Mouse (Mus musculus): Measurements from ENCODE around the gene Stil. TPM values are rescaled to one million over a fixed set of nuclear protein-coding genes. Genes with fewer than 3 reads are reported as not detected.

Gene Stil
- polyA plus RNA-seq, 1 experiment from 2014 or later = 12.5 TPM

DNA sequence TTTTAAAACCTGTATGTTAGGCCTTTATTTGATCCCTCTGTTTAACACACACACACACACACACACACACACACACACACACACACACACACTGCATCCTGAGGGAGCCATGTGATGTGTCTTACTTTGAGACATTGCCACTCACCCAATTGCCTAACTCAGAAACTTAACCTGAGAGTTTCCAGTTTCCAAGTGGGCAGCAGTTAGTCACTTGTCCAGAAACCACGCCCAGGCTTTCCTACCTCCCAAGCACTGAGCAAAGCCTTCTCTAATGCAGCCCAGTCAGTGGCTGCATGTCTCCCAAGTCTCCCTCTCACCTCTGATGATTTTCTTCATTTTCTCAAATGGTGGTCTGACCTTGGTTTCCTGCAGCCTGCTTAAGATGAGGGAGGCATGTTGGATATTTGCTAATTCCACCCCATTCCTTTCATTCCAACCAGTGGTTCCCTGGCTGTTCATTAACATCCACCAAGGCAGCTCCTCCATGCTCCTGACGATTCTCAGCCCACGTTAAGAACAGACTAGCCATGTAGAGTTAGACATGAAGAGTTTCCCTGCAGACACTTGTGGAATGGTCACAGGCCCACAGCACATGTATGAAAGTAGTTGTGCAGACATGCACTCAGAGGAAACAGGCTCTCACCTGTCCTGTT lies 86.9 kb downstream of the Stil start:
- Histone ChIP-seq H3K9ac (no peak overlapping the region), H3K4me2 (no peak overlapping the region), H3K36me3 (no peaks in the 10 kb centered on the region), H3K27me3 (peaks cover 22% of the 10 kb centered on the region), H3K4me3 (replicated peaks) (no peak overlapping the region), H3K9me3 (replicated peaks) (no peaks in the 10 kb centered on the region), H3K27ac (peak overlapping the region; percentile 83), H3K4me1 (peaks cover 23% of the 10 kb centered on the region)
- ATAC-seq (replicated peaks; ENCODE audit: low FRiP score) = 0 out of 2 replicates have a peak, but pooled peaks have one; percentile 11
- WGBS = 48% methylated on average over 3 of the region's 3 CpGs

DNA sequence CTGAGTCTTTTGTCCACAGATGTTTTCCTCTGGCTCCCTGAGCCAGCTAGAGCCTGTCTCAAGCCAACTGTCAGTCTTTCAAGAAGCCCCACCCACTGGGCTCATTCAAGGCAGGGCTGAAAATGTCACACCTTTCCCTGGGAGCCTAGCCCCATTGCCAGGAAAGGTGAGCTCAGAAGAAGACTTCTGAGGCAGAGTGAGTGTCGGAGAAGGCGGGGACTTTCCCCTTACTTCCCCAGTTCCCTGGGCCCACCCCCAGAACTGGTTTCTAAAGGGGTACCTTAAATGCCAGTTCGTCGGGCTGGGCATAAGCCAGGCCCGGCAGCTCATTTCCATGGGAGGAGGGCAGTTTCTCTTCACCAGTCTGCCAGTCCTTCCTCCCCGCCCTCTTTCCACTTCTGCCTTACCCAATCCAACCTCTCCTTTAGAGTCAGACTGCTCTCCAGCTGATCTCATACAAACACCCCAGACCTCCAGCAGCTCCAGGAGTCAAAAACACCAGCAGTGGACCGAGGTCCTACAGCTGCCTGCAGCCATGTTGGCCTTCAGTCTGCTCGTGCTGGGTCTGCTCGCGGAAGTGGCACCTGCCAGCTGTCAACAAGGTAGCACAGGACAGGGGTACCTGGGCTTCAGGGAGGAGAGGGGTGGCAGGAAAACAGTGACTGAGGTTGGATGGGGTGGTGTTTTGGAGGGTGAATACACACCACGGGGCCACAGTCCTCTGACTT lies 88.8 kb downstream of the Stil start, which contains the start of gene Pdzk1ip1:
TSS of gene Pdzk1ip1 (plus strand) at position 98 of the 728 bp plus-strand sequence.
- Histone ChIP-seq H3K27me3 (peaks cover 22% of the 10 kb centered on the region), H3K4me2 (peak within 1 kb of the TSS; percentile 39), H3K4me1 (peaks cover 34% of the 10 kb centered on the region), H3K4me3 (replicated peaks) (peak within 1 kb of the TSS; percentile 34), H3K27ac (peak within 1 kb of the TSS; percentile 83), H3K36me3 (no peaks in the 10 kb centered on the region), H3K9ac (peak within 1 kb of the TSS; percentile 27; the same call in 1 of the 2 replicates), H3K9me3 (replicated peaks) (no peaks in the 10 kb centered on the region)
- ATAC-seq (replicated peaks; ENCODE audit: low FRiP score) = peak; percentile 31
- WGBS = 15% methylated on average over 11 of the region's 11 CpGs

DNA sequence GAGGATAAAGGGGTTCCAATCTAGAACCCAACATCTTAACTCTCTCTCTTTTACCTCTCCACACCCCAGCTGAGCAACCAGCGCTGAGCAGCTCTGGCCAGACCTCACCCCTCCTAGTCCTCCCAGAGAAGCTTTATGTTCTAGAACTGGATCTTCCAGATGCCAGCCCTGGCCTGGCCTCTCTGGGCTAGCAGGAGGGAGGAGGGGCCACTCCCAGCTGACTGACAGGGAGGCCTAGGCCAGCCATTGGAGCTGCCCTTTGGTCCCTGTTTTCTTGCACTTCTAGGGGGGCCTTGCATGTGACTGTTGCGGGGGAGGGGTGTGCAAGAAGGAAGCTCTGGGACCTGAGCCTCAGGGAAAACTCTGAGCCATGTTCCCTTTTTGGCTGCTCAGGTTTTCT lies 90.6 kb downstream of the Stil start:
- peaks cover 32% of the 10 kb centered on the region for H3K27me3 ChIP-seq
- WGBS = 62% methylated on average over 2 of the region's 2 CpGs
- peak; percentile 35; the same call in 1 of the 2 replicates for ATAC-seq (replicated peaks; ENCODE audit: low FRiP score)
- peak overlapping the region; percentile 34 for H3K4me3 ChIP-seq (replicated peaks)
- no peaks in the 10 kb centered on the region for H3K36me3 ChIP-seq
- H3K27ac ChIP-seq = peak overlapping the region; percentile 55; the same call in 1 of the 2 replicates
- H3K9ac ChIP-seq = no peak overlapping the region
- H3K4me1 ChIP-seq = peaks cover 35% of the 10 kb centered on the region
- H3K9me3 ChIP-seq (replicated peaks) = no peaks in the 10 kb centered on the region
- peak overlapping the region; percentile 39 for H3K4me2 ChIP-seq

DNA sequence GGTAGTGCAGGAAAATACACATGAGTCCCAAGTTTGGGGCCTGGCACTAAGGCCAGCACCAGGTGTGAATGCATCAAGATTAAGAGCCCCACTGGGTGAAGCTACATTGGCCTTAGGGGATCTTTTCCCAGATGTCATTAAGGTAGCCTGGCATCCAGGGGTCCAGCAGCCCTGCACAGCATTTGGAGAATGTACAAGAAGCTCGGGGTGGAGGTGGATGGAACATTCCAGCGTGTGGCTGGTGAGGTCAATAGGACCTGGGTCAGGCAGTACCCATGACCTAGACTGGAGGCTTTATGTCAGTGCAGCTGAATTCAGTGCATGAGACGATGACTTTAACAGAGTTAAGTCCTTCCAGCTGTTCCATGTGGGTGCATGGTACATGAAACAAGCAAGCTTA lies 91.8 kb downstream of the Stil start:
- Histone ChIP-seq H3K4me2 (no peak overlapping the region), H3K36me3 (no peaks in the 10 kb centered on the region), H3K27me3 (peaks cover 44% of the 10 kb centered on the region), H3K9ac (no peak overlapping the region), H3K4me3 (replicated peaks) (no peak overlapping the region), H3K9me3 (replicated peaks) (no peaks in the 10 kb centered on the region), H3K27ac (no peak overlapping the region), H3K4me1 (peaks cover 44% of the 10 kb centered on the region)
- WGBS = 80% methylated on average over 3 of the region's 3 CpGs
- ATAC-seq (replicated peaks; ENCODE audit: low FRiP score) = no peak

Other genes starting within 250 kb of the Stil start
- 0.09 and 0.14 TPM in 2 replicates for gene Gm12830, start 178.4 kb upstream of the Stil start, polyA plus RNA-seq (2015; fragmentation: Nextera tagmentation; extraction: Ambion mirVana)
- 5.2 and 5.5 TPM in 2 replicates for gene Foxd2, start 91.3 kb upstream of the Stil start, polyA plus RNA-seq (2015; fragmentation: Nextera tagmentation; extraction: Ambion mirVana)
- gene Foxe3, start 74.1 kb upstream of the Stil start, polyA plus RNA-seq (2015; fragmentation: Nextera tagmentation; extraction: Ambion mirVana) = not detected in 2 replicates
- 91.9 and 101 TPM in 2 replicates for gene Cmpk1, start 12.9 kb upstream of the Stil start, polyA plus RNA-seq (2015; fragmentation: Nextera tagmentation; extraction: Ambion mirVana)
- gene Tal1, start 56.3 kb downstream of the Stil start, polyA plus RNA-seq (2015; fragmentation: Nextera tagmentation; extraction: Ambion mirVana) = 1.1 and 1.4 TPM in 2 replicates
- 161 and 191 TPM in 2 replicates for gene Pdzk1ip1, start 88.5 kb downstream of the Stil start, polyA plus RNA-seq (2015; fragmentation: Nextera tagmentation; extraction: Ambion mirVana)
- 0.57 and 0.86 TPM in 2 replicates for gene Cyp4x1, start 134.1 kb downstream of the Stil start, polyA plus RNA-seq (2015; fragmentation: Nextera tagmentation; extraction: Ambion mirVana)
- not detected in 2 replicates for gene Cyp4a29, start 241.9 kb downstream of the Stil start, polyA plus RNA-seq (2015; fragmentation: Nextera tagmentation; extraction: Ambion mirVana)

All from kidney, embryonic 15.5 days (tissue).